Mouse (Mus musculus): ENCODE data around the gene Gm10600. TPM values are rescaled to one million over a fixed set of nuclear protein-coding genes. Genes with fewer than 3 reads are reported as not detected.

Gm10600 gene
- polyA plus RNA-seq (2021; fragmentation: Nextera tagmentation), result 1.0 TPM in 1 of 2 replicates, not detected in the other
- long read RNA-seq, experiment 1, partial matches to known transcripts, result 0 of 2 reads
- long read RNA-seq, experiment 1, other reads (novel, unspliced or antisense), result 0 of 2 reads
- long read RNA-seq, experiment 2, result 0 reads

DNA sequence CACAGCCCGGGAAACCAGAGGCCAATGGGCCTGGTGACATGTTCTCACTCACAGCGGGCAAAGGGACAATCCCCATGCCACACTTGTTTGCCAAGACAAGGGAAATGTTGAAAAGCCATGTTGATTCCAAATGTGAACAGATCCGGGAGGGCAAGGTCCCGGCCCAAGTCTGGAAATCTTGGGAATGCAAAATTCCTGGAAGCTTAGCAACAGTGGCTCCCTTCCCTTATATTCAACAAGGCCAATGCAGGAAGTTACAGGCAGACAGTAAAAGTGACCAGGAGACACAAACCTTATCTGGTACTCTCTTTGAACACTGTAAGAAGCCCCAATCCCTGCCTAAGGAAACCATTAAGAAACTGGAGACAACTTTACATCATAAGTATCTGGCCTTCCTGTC is at the start of gene Gm10600:
Gene Gm10600, plus strand, starts transcription at position 301 of the 400 bp plus-strand sequence.

DNA sequence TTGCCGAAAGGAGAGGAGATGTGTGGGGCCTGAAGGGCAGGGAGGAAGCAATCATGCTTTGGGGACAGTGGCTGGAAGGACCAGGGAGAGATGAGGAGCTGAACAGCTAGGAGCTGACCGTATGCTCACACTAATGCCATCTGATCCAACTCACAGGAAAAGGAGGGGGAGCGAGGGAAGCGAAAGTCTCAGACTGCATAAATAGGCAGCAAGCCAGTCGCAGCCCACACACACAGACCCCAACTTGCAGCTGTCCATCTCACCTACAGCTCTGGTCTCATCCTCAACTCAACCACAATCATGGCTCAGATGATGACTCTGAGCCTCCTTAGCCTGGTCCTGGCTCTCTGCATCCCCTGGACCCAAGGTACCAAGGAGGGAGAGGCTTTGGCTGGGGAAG is 15.0 kb downstream of the Gm10600 start, which contains the start of gene Ccl21b:
Gene Ccl21b, plus strand, starts transcription at position 301 of the 400 bp plus-strand sequence.

Other genes starting within 250 kb of the Gm10600 start
- gene Gm21093, start 205.9 kb upstream of the Gm10600 start, polyA plus RNA-seq (2021; fragmentation: Nextera tagmentation), result 0.89 and 2.0 TPM in 2 replicates
- gene Gm3893, start 149.4 kb upstream of the Gm10600 start, polyA plus RNA-seq (2021; fragmentation: Nextera tagmentation), result not detected in 2 replicates
- gene Gm13304, start 125.8 kb upstream of the Gm10600 start, polyA plus RNA-seq (2021; fragmentation: Nextera tagmentation), result 0.55 and 42.4 TPM in 2 replicates
- 24.6 and 50.3 TPM in 2 replicates for gene Gm13306, start 87.2 kb upstream of the Gm10600 start, polyA plus RNA-seq (2021; fragmentation: Nextera tagmentation)
- 1.8 and 4.4 TPM in 2 replicates for gene Gm13305, start 72.0 kb upstream of the Gm10600 start, polyA plus RNA-seq (2021; fragmentation: Nextera tagmentation)
- not detected in 2 replicates for gene Ccl21b, start 15.1 kb downstream of the Gm10600 start, polyA plus RNA-seq (2021; fragmentation: Nextera tagmentation)
- gene Gm21953, start 53.6 kb downstream of the Gm10600 start, polyA plus RNA-seq (2021; fragmentation: Nextera tagmentation), result 2.0 TPM in 1 of 2 replicates, not detected in the other
- gene Fam205a3, start 77.7 kb downstream of the Gm10600 start, polyA plus RNA-seq (2021; fragmentation: Nextera tagmentation), result not detected in 2 replicates
- 2.0 TPM in 1 of 2 replicates, not detected in the other for gene Gm21586, start 198.7 kb downstream of the Gm10600 start, polyA plus RNA-seq (2021; fragmentation: Nextera tagmentation)
- 0.14 TPM in 1 of 2 replicates, not detected in the other for gene Gm2163, start 226.1 kb downstream of the Gm10600 start, polyA plus RNA-seq (2021; fragmentation: Nextera tagmentation)